Mouse (Mus musculus): ENCODE results near the gene Tlk2.

The Tlk2 gene

GRCm38 (mm10) chr11:105161411-105161810, 17.2 kb upstream of the Tlk2 start:
- DNase-seq (ENCODE audit: low spot score in 2 of 2): no peak

GRCm38 (mm10) chr11:105164516-105165510, 13.8 kb upstream of the Tlk2 start:
- no peak for DNase-seq (ENCODE audit: low spot score in 2 of 2)

- DNase-seq (ENCODE audit: low spot score in 2 of 2): no peak
Observed at GRCm38 (mm10) chr11:105166780-105167179, 11.8 kb upstream of the Tlk2 start.

- no peak for DNase-seq (ENCODE audit: low spot score in 2 of 2)
Observed at GRCm38 (mm10) chr11:105179523-105179922, 916 bp downstream of the Tlk2 start.

GRCm38 (mm10) chr11:105180471-105181091, 2.0 kb downstream of the Tlk2 start:
- peak in 1 of 2 experiments; percentile 42 for DNase-seq (ENCODE audit: low spot score in 2 of 2)

GRCm38 (mm10) chr11:105181126-105181637, 2.6 kb downstream of the Tlk2 start:
- peak; percentile 95 to 96 for DNase-seq (ENCODE audit: low spot score in 2 of 2)

- peak; percentile 58 to 60 for DNase-seq (ENCODE audit: low spot score in 2 of 2)
Observed at GRCm38 (mm10) chr11:105181689-105182460, 3.3 kb downstream of the Tlk2 start.

- no peak for DNase-seq (ENCODE audit: low spot score in 2 of 2)
Observed at GRCm38 (mm10) chr11:105182461-105182855, 3.9 kb downstream of the Tlk2 start.

GRCm38 (mm10) chr11:105184678-105185077, 6.1 kb downstream of the Tlk2 start:
- no peak for DNase-seq (ENCODE audit: low spot score in 2 of 2)

GRCm38 (mm10) chr11:105192186-105192585, 13.6 kb downstream of the Tlk2 start:
- DNase-seq (ENCODE audit: low spot score in 2 of 2): no peak

GRCm38 (mm10) chr11:105196893-105197662, 18.5 kb downstream of the Tlk2 start:
- DNase-seq (ENCODE audit: low spot score in 2 of 2): no peak

- no peak for DNase-seq (ENCODE audit: low spot score in 2 of 2)
Observed at GRCm38 (mm10) chr11:105202403-105202802, 23.8 kb downstream of the Tlk2 start.

- DNase-seq (ENCODE audit: low spot score in 2 of 2): no peak
Observed at GRCm38 (mm10) chr11:105210007-105210406, 31.4 kb downstream of the Tlk2 start.

- no peak for DNase-seq (ENCODE audit: low spot score in 2 of 2)
Observed at GRCm38 (mm10) chr11:105214257-105214656, 35.6 kb downstream of the Tlk2 start.

GRCm38 (mm10) chr11:105217771-105218170, 39.2 kb downstream of the Tlk2 start:
- DNase-seq (ENCODE audit: low spot score in 2 of 2): no peak

GRCm38 (mm10) chr11:105234501-105234900, 55.9 kb downstream of the Tlk2 start:
- no peak for DNase-seq (ENCODE audit: low spot score in 2 of 2)

GRCm38 (mm10) chr11:105240991-105241390, 62.4 kb downstream of the Tlk2 start:
- no peak for DNase-seq (ENCODE audit: low spot score in 2 of 2)

GRCm38 (mm10) chr11:105246369-105246768, 67.8 kb downstream of the Tlk2 start:
- no peak for DNase-seq (ENCODE audit: low spot score in 2 of 2)

- no peak for DNase-seq (ENCODE audit: low spot score in 2 of 2)
Observed at GRCm38 (mm10) chr11:105246785-105247184, 68.2 kb downstream of the Tlk2 start.

- DNase-seq (ENCODE audit: low spot score in 2 of 2): no peak
Observed at GRCm38 (mm10) chr11:105247321-105247720, 68.7 kb downstream of the Tlk2 start.

GRCm38 (mm10) chr11:105259733-105260132, 81.1 kb downstream of the Tlk2 start:
- no peak for DNase-seq (ENCODE audit: low spot score in 2 of 2)

Measured in urinary bladder, postnatal 4 days (tissue).